Mouse (Mus musculus) kidney, adult 2 months (tissue): Measurements from ENCODE around the gene Col9a2. TPM values are rescaled to one million over a fixed set of nuclear protein-coding genes. Genes with fewer than 3 reads are reported as not detected.
"Not testable (repeated sequence)": the region's sequence is repeated elsewhere in the genome, so short reads cannot be mapped to it uniquely, and the experiment has no call there.

Experiments used
- DNase-seq: peaks from one replicate; pipeline ENCODE4 v3.0.0; 2021
- H3K27ac ChIP-seq: fragments of 200-500 bp; 2 replicates; pipeline ENCODE4 v1.5.1; 2012; ENCODE audit warnings: low read depth, low read length, control low read depth, inconsistent platforms; ENCODE audit not compliant: insufficient read depth
- H3K27me3 ChIP-seq: fragments of 200-500 bp; replicated peaks from 2 replicates; pipeline ENCODE4 v1.6.1; 2012; ENCODE audit warnings: mild to moderate bottlenecking, moderate library complexity, low read length, inconsistent platforms; ENCODE audit not compliant: control insufficient read depth, insufficient read depth
- H3K36me3 ChIP-seq: fragments of 200-500 bp; 2 replicates; pipeline ENCODE4 v1.6.1; 2012; ENCODE audit warnings: mild to moderate bottlenecking, moderate library complexity, low read length, inconsistent platforms; ENCODE audit not compliant: control insufficient read depth, insufficient read depth
- H3K4me1 ChIP-seq: fragments of 200-500 bp; 2 replicates; pipeline ENCODE4 v1.6.1; 2011; ENCODE audit warnings: low read length; ENCODE audit not compliant: control insufficient read depth, insufficient read depth
- H3K4me3 ChIP-seq: fragments of 200-500 bp; 2 replicates; pipeline ENCODE4 v1.5.1; 2011; ENCODE audit warnings: mild to moderate bottlenecking, low read depth, low read length, control low read depth; ENCODE audit not compliant: insufficient read depth
- CTCF ChIP-seq: fragments of 200-500 bp; conservative IDR thresholded peaks from 2 replicates; pipeline ENCODE4 v1.5.1; 2011; ENCODE audit warnings: low read depth, mild to moderate bottlenecking, control low read depth, low read length, moderate library complexity, mixed read lengths; ENCODE audit not compliant: insufficient read depth, insufficient read length
- POLR2A ChIP-seq: fragments of 200-500 bp; IDR thresholded peaks from one replicate; pipeline ENCODE4 v1.6.1; 2011; ENCODE audit warnings: low read depth, low read length, control low read depth
- WGBS: fragments of 180-500 bp; shearing (Covaris S2); methylation state at CpG from one replicate; pipeline ENCODE4 v1.1.7; 2018; 5-methylcytosine and 5-hydroxymethylcytosine counted together
- polyA plus RNA-seq: library from polyadenylated mRNA; depleted of rRNA; stranded (reverse); fragments of >200 nt; gene quantifications from 2 replicates; pipeline ENCODE4 v1.2.3, GENCODE M21; 2012

Col9a2 gene
- polyA plus RNA-seq, 1 experiment, result not detected

DNA sequence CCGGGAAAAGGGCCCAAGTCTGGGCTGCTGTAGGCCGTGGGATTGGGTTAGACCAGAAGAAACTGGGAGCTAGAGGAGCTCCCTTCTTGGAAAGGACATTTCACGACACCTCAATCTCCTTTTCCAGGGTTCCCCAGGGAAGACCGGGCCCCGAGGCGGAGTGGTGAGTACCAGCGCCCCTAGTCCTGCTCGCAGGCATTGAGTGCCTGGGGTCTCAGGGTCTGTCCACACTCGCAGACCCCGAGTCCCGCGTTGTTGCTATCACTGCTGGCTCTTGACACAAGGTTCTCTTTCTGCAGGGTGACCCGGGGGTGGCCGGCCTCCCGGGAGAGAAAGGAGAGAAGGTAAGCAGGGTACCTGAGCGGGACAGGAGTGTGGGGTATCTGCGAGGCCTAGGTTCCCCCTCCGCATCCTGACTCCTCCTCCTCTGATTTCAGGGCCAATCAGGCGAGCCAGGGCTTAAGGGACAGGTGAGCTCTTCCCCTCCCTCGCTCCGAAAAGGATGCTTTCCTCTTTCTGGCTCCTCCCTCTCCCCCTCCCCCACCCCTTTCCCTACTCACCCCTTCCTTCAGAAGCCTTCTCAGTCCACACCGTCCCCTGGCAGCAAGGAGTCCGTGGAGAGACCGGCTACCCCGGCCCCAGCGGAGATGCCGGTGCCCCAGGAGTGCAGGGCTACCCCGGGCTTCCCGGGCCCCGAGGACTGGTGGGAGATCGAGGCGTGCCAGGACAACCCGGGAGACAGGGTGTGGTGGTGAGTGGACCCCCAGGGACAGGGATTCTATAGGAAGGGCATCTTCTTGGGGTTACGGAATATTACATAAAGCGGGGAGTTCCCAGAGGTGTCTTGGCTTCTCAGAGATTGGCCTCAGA lies 13.5 kb downstream of the Col9a2 start:
- H3K4me1 ChIP-seq, result no peaks in the 10 kb centered on the region
- no peaks in the 10 kb centered on the region for H3K36me3 ChIP-seq
- no peak overlapping the region for H3K27ac ChIP-seq
- TF ChIP-seq POLR2A, result no peak
- TF ChIP-seq CTCF, result no peak
- 17% methylated on average over 35 of the region's 35 CpGs for WGBS
- H3K27me3 ChIP-seq, result no peaks in the 10 kb centered on the region
- DNase-seq, result no peak
- no peak overlapping the region for H3K4me3 ChIP-seq

GRCm38 (mm10) chr4:121056342-121056741 lies 17.2 kb downstream of the Col9a2 start:
- Histone ChIP-seq H3K4me1 (no peaks in the 10 kb centered on the region), H3K36me3 (no peaks in the 10 kb centered on the region), H3K4me3 (no peak overlapping the region), H3K27ac (no peak overlapping the region), H3K27me3 (no peaks in the 10 kb centered on the region)
- no peak for DNase-seq
- TF ChIP-seq CTCF (peak; percentile 54), POLR2A (no peak)
- 54% methylated on average over 3 of the region's 3 CpGs for WGBS

GRCm38 (mm10) chr4:121057032-121057431 lies 17.8 kb downstream of the Col9a2 start:
- Histone ChIP-seq H3K27ac (no peak overlapping the region), H3K4me1 (no peaks in the 10 kb centered on the region), H3K4me3 (no peak overlapping the region), H3K36me3 (no peaks in the 10 kb centered on the region), H3K27me3 (no peaks in the 10 kb centered on the region)
- TF ChIP-seq CTCF (no peak), POLR2A (no peak)
- no peak for DNase-seq
- whole genome bisulfite sequencing, result 84% methylated on average over 2 of the region's 2 CpGs

DNA sequence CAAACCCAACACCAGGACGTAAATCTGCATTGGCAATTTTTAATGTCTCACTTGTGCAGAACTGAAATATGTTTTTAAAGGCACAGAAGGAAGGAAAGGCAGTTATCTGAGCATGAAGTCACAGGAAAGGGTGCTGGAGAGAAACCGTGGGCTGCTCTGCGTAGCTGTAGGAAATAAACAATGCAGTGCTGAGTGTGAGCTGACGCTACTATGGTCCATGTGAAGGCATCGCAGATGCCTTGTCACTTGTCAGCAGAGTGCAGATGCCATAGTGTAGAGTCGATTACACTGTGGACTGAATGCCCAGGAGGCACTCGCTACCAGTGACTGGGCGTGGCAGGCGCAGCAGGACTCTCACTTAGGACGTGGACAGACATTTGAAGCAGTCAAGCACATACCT lies 20.0 kb downstream of the Col9a2 start:
- H3K4me3 ChIP-seq, H3K4me1 ChIP-seq, H3K36me3 ChIP-seq, DNase-seq, H3K27ac ChIP-seq, H3K27me3 ChIP-seq: not testable (repeated sequence)
- WGBS, result 86% methylated on average over 10 of the region's 10 CpGs

DNA sequence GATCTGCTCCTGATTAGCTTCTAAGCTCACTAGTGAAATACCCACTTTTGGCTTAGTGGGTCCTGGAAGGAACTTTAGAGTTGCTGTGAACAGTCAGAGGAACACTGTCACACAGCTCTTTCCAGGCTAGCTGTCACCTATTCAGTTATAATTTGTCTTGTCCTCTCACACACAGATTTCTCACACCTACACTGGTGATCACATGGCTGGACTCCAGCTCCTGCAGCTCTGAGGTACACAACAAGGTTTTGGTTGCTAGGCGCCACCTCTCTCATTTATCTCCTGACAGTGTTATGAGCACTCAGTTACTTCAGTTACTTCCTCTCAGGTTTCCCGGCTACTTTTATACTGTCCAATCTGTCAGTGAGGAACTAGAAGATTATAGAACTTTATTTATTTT lies 26.2 kb downstream of the Col9a2 start:
- H3K4me3 ChIP-seq, result no peak overlapping the region
- peaks cover 1% of the 10 kb centered on the region for H3K36me3 ChIP-seq
- no peaks in the 10 kb centered on the region for H3K4me1 ChIP-seq
- WGBS, result 62% methylated on average over 2 of the region's 2 CpGs
- H3K27ac ChIP-seq, result no peak overlapping the region
- no peaks in the 10 kb centered on the region for H3K27me3 ChIP-seq
- TF ChIP-seq CTCF (no peak), POLR2A (no peak)
- no peak for DNase-seq

DNA sequence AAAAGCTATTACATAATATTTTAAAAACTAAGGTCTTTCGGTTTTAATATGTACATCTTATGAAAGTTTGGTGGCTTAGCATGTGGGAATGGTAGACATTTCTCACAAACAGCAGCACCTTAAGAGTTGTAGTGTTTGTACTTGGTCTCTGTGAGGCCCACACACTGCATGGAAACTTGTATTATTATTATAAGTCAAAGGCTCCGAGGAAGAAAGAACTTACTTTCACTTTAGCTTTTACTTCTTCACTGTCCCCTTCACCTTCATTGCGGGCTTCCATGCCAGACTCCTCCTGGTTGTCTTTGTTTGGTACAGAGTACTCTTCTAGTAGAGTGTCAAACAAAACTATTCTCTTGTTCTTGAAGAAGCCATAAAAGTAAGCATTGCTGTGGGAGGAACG lies 35.1 kb downstream of the Col9a2 start:
- H3K4me1 ChIP-seq, result peaks cover 4% of the 10 kb centered on the region; the same call in 1 of the 2 replicates
- H3K4me3 ChIP-seq, result no peak overlapping the region
- H3K27me3 ChIP-seq, result no peaks in the 10 kb centered on the region
- DNase-seq, result no peak
- H3K27ac ChIP-seq, result no peak overlapping the region
- WGBS, result 83% methylated on average over 4 of the region's 4 CpGs
- TF ChIP-seq CTCF (no peak), POLR2A (no peak)
- 0 out of 2 replicates have a peak, but pooled peaks cover 4% of the 10 kb centered on the region for H3K36me3 ChIP-seq

DNA sequence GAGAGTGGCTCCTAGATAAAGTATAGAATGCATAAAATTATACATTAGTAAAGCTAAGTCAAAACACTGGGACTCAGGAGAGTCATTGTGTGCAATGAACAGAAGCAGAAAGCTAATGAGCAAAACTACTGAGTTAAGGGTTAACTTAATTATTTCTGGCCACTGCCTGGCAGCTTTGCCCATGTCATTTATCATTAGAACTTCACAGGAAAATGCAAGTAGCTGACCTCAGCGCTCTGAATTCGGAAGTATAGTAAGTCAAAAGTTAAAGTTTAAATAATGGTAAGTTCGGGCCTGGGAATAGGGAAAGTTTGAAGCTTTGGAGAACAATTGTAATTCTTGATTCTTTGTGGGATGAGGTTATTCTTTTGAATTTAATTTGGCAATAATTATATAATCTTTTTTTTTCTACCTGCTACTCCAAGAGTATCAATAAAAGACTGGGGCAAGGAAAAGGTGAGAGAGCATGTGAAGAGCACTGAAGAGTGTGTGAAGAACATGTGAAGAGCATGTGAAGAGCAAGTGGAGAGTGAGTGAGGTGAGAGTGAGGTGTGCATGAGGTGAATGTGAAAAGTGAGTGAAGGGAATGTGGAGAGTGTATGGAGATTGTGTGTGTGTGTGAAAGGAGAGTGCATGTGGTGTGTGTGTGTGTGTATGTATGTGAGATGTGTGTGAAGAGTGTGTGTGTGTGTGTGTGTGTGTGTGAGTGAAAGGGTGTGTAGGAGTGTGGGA lies 38.9 kb downstream of the Col9a2 start:
- Histone ChIP-seq H3K27ac (no peak overlapping the region), H3K27me3 (no peaks in the 10 kb centered on the region), H3K36me3 (peaks cover 10% of the 10 kb centered on the region), H3K4me1 (peaks cover 4% of the 10 kb centered on the region; the same call in 1 of the 2 replicates), H3K4me3 (no peak overlapping the region)
- peak; percentile 80 for DNase-seq
- no peak for TF ChIP-seq CTCF
- no peak for TF ChIP-seq POLR2A
- 11% methylated on average over 3 of the region's 3 CpGs for WGBS
